Mouse (Mus musculus) lung, postnatal 36 days (tissue): ENCODE results near the gene Utrn.

Source experiments
- DNase-seq: peaks from one replicate; pipeline ENCODE4 v3.0.0; 2022; ENCODE audit warnings: mixed read lengths

The Utrn gene

DNA sequence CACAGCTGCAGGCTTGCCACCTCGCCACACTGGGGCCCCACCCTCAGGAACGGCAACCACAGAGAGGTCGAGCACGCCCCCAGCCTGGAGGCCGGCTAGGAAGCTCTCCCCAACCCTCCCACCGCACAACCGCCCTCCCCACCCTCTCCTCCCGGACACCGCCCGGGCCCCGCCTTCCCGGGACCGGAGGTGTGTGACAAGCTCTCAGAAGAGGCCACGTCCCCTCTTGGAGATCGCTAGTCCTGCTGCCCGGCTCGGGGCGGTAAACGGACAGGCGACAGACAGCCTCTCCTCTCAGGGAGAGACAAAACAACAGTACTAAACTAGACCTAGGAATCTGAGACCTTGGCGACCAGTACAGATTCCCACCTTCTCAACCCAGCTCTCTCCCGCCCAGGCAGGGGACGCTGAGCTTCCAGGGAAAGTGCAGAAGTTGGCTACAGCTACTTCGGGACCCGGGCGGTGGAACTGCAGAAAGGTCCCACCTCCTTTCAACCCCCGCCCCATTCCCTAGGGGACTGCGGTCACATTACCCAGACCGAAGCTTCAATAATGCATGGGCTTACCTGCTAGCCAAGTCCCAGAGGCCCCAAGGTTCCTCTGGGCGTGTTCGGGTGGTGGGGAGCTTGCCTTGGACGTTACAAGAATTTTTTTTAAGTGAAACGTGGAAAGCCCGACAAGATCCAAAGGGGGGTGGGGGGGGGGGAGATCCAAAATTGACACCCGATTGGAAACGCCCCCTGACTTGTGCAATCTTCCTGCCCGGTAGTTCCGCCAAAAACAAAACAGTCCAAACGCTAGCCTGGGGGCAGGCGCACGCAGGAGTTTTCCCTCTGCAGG is 756 bp downstream of the Utrn start:
- peak; percentile 87 for DNase-seq

DNA sequence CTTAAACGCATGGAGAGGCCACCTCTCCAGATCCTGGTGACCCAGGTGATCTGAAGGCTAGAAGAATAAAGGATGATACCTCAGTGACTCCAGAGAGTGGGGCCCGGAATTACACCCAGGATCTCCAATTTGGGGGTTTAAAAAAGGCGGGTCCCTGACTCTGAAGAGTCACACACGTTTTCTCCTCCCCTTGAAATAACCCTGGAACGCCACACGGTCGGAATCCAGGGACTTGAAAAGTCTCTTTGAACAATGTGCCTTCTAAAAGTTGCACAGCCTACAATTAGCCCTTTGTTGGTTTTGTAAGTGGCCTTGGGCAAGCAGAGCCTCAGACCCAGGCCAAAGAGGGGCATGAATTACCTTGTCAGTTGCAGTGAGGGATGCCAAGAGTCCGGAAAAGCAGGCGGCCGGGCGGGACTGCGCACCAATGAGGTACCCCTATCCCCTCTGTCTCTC is 1.4 kb downstream of the Utrn start:
- no peak for DNase-seq

DNA sequence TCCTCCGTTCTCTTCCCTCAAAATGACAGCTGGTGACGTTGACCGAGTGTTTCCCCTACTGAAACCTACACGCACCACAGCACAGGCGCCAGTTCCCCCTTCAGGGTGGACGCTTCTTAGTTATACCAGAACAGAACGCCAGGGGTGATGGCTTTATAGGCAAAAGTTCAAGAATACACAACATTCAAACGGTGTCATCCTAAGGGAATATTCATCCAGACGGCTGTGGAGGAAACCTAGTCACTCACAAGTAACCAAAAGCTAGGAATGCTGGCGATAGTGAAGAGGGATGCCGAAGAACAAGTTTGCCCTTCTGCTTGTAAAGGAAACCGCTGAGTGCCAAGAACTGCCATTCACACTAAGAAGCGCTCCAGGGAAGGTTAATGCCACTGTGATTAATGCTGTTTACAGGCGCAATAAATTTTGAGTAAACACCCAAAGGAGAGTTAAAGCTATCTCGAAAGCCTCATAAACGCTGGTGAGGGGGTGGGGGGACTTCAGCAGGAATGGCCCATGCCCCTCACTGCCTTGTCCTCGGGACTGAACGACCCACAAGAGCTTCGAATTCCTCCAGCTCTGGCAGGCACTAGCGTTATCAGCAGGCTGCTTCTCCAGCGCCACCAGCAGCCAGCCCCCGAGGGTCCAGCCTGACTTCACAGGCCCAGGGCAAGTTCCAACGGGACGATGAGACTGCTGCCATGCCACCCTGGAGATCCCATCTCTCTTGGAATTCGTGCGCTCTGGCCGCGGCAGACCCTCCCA is 2.0 kb downstream of the Utrn start:
- peak; percentile 58 for DNase-seq

DNA sequence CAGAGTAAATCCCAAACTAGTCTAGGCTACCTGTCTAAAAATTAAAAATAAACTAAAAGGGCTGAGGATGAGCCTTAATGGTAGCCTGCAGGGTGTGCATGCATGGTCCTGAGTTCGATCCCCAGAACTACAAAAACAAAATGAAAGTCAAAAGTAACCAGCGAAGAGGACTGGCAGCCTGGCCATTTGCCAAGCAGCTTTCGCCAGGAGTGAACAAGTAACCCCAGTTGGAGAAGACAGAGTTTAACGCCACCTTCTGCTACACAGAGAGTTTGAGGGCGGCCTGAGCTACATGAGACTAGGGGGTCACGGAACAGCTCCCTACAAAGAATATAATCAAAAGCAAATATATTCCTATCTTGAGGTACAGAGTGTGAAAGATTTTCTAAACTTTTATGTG is 4.0 kb downstream of the Utrn start:
- DNase-seq, result peak; percentile 41

DNA sequence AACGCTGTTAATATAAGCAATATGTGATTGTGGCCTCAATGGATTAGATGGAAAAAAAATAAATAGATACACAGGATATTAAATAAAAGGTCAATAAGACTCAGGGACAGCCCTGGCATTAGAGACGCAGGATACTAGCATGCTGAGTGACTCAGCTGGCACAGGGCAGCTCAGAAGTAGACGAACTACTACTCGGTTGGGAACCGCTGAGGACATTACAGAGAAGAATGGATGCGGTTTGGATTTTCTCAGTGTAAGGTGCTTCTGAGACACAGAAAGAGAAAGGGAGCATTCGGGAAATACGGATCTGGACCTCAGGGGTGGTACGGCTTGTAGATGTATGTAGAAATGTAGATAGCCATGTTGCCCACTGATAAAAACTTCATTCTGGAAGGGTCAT is 5.6 kb downstream of the Utrn start:
- no peak for DNase-seq

DNA sequence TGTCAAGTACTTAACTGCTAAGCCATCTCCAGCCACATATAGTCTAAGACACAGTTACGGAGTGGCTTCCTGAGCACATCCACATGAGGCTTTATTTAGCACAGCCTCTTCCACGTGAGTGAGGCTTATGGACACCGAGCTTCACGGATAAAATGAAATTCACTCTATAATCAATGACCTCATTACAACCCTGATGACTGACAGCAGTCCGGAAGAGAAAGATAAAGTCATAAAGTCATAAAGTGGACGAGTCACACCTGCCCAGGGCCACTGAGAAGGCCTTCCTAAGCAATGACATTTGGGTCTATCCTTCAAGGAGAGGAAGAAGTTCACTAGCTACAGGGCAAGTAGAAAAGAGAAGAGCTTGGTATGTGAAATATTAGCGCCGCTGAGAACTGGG is 7.1 kb downstream of the Utrn start:
- no peak for DNase-seq

DNA sequence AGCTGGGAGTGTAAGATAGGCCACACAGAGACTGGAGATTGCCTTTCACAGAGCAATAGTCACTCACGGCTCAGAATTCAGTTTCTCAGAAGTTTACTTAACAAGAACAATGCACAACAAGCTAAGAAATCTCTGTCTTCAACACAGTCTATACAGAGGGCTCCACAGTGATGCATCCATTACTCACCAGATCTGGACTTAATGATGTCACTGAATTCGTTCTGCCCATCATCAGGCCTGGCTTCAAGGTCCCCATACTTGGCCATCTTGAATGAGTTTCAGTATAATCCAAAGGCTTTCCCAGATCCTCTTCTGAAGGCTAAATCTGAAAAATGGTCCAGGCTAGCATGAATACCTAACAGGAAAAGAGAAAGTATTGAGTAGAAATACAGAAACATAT is 7.8 kb downstream of the Utrn start:
- DNase-seq, result no peak

DNA sequence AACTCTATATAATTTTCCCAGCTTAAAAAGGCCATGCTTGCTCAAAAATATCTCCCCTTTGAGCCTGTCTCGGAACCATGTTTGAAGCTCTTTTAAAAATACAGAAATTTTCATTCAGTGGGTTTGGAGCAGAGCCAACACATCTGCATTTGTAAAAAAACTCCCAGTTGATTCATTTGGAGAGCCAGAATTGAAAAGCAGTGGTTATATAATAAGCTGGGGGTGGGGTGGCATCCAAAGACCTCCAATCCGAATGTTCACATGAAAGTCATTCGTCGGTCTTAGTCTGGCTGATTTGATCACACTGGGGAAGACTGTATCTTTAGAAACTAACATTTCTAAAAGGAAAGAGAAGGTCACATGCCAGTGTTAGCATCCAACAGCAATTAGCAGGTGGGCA is 8.4 kb downstream of the Utrn start:
- DNase-seq, result no peak

DNA sequence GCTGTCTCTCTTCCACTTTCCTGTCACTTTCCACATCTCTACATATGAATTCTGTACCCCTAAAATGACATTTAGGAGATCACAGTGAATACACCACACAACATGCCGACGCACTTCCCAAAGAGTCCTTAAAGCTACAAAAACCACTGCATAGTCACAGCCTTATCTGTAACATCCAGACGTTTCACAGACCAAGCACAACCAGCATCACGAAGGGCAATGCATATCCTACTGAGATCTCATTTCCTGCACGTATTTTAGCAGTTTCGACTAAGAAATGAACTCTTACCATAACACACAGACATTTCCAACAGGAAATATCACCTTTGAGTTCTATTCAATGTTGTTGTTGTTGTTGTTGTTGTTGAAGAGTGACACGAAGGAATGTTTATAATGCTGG is 8.8 kb downstream of the Utrn start:
- no peak for DNase-seq

DNA sequence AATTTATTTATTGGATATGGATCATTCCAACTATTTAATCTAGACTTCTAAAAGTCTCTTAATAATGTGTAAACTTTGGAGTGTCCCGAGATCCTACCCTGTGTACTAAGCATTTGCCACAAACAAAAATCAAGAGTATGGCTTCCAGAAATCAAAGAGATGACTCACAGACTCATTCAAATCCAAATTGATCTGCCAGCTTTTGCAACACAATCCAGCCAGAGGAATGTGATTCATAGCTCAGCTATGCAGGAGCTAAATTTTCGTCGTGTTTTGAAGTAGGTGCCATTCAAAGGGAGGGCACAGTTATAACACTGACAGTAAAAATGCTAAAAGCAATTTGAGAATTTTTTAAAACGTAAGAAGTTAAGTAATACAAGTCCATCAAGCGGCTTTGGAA is 11.1 kb downstream of the Utrn start:
- peak; percentile 46 for DNase-seq

DNA sequence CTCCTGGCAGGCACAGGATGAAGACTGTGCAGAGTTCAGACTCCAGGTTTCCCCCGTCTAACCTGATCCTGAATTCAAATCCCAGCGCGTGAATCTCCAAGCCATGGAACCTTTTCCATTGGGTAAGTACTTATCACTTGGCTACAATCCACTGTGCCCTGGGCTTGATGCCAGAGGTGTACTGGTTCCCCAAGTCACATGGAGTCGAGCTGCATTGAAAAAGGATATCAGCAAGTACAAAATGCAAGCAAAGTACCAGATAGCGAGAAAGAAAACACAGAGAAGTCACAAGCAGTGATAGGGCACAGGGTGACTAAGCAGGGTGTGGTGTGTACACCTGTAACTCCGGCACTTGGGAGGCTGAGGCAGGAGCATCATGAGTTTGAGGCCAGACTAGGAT is 14.9 kb downstream of the Utrn start:
- DNase-seq, result peak; percentile 81

DNA sequence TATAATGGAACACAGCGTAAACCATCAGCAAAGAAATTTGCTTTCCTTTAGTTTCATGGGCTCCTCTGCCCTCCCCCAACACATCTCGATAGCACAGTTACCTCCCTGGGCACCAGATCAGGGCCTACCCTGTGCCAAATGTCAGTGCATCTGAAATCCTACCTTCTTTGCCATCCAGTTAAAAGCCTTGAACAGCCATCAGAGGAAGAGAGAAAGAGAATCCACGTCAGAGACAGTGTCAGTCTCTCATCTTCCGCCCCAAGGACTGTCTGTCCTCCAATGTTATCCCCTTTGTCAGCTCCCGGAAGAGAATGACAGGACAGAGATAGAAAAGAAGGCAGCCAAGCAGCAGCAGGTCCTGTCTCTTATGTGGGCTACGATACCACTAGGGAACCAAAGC is 15.4 kb downstream of the Utrn start:
- DNase-seq, result no peak

DNA sequence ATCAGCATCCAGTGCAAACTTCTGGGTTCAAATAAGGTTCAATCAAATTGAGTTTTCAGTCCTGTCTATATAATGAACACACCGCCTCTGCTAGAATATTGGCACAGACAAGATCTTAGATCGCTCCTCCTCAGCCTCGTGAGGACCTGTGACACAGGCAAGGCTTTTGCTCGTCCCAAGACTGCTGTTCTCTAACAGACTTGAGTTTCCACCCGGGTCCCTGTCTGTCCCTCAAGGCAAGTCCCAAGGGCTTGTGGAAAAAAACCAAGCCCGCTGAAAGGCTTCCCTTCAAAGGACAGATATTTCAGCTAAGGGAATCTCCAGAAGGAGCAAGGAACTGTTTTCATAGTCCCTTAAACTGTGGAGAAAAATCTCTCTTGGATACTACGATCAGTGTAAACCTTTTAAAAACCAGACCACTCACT is 16.0 kb downstream of the Utrn start:
- no peak for DNase-seq

DNA sequence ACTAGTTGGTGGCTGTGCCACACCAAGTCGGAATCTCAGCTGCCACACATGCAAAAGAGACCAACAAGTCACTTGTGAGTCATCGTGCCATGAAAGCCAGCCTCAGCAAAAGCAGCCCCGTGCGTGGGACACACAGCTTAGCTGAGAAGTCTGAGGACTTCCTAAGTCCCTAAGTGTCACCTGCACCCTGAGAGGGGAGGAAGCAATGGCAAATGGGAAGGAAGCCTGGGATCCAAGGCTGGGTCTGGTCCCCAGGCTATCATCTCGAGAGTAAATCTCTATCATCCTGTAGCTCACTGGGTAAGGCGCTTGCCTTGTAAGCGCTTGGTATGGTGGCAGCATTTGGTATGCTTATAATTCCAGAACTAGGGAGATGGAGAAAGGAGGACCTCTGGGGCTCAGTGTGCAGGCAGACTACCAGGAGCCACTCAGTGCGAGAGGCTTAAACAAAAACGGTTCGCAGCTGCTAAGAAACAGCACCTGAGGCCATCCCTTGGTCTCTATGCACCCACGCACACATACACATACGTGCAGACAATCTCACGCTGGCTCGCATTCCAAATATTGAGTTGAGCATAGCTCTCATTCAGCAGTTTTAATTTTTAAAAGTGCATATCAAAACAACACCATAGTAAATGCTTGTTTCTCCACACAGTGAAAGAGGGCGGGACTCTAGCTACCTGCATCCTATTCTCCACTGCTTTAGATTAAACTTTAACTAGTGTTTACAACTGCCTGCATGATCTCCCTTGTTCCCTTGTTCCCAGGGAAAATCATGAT is 16.6 kb downstream of the Utrn start:
- no peak for DNase-seq

DNA sequence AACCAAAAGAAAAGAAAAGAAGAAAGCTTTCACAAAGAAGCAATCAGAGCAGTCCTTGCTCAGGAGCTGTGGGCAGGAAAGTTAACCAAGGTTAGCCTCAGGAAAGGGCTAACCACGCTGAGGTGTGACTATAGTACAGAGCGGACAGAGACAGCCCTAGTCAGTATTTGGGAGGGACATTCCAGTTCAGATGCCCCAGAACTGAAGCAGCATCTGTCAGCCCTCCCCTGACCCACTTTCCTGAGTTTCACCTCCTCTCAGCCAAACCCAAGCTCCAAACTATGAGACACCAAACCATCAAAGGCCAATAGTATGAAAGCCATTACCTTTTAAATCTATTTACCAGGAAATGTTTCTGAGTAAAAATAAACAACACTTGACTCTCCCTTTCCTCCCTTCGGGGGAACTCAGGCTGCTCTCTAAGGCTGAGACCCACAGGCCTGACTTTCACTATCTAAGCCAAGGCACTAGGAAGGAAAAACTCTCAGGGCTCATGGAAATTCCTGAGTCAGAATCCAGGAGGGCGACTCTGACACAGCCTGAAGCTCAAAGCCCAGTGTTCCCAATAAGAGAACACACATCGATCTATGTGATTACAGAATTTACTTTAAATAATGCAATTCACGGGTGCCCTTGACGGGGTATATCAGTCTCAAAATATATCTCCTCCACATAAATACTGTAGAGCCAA is 18.2 kb downstream of the Utrn start:
- DNase-seq, result no peak

DNA sequence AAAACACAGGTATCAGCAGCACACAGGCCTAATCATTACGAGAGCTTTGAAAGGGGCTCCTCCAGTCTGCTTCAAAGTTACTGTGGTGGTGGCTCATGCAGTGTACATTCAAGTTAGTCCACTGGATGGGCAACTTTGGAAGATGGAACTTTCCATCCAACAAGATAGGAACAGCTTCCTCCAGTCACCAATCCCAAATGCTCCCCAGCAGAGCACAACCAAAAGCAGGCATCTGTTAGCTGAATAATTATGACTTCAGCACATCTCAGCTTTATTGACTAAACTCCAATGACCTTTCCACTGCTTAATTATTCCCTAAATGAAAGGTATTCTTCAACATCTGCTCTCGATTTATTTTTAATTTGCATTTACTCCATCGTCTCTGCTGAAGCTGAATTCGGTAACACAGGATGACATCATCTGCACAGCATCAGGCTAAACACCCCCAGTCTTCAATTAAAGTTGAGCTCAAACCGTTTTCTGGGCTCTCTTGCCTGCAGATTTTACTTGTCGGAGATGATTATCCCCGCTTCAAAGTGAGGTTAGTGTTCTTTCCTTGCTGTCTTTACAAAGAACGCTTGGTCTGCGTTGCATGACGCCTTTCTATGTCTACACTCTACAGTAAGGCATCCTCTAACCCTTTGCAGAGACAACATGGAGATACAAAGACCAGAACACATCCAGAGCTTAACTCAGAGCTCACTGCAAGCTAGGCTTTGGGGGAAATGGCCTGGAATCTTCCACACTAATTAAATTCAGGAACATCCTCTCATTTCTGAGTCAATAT is 20.6 kb downstream of the Utrn start:
- DNase-seq, result no peak

DNA sequence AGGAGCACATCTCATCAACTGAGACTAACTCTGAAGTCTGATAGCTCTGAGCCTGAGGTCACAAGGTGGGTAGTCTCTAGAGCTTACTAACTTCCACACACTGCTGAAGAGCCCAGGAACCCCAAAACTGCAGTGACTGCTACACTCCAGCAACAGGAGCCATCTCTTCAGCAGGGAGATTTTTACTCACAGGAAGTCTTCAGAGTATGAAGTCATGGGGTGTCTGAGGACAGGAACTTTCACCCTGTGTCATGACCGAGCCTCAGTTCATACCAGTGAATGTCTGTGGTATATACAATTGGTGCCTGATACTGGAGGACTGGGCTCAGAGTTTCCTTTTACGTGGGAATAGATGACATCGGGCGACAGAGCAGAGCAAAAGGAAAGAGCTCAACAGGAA is 26.6 kb downstream of the Utrn start:
- no peak for DNase-seq

DNA sequence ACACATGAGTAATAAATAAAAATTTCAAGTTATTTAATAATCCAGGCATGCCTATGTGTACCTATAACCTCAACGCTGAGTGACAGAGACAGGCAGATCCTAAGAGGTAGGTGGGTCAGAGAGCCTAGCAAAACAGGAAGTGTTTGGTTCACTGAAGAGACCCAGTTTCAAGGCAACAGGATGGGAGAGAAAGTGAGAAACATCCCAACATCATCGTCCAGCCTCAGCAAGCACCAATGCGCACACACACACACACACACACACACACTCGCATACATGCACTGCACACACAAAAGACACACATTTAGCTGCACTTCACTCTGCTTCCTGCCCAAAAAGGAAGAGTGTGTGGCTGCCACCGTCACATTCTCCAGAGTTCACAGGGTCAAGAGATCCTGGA is 27.7 kb downstream of the Utrn start:
- DNase-seq, result no peak

DNA sequence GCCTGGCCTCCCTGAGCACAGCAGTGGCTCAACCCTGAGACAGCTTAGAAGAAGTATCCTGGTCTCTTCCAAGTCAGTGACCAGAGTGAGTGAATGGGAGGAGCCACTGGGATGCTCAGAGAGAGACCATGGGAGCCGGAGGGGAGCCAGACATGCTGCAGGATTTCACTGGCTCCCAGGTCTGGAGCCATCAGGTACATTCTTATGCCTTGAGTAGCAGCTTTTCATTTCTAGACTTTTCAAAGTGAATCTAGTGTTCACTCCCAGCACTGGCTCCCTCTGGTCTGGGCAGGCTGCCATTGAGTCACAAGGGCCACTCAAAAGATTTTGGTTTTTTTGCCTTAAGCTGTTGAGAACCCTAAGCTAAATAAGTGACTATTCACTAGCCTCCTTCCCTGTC is 31.5 kb downstream of the Utrn start:
- peak; percentile 84 for DNase-seq

DNA sequence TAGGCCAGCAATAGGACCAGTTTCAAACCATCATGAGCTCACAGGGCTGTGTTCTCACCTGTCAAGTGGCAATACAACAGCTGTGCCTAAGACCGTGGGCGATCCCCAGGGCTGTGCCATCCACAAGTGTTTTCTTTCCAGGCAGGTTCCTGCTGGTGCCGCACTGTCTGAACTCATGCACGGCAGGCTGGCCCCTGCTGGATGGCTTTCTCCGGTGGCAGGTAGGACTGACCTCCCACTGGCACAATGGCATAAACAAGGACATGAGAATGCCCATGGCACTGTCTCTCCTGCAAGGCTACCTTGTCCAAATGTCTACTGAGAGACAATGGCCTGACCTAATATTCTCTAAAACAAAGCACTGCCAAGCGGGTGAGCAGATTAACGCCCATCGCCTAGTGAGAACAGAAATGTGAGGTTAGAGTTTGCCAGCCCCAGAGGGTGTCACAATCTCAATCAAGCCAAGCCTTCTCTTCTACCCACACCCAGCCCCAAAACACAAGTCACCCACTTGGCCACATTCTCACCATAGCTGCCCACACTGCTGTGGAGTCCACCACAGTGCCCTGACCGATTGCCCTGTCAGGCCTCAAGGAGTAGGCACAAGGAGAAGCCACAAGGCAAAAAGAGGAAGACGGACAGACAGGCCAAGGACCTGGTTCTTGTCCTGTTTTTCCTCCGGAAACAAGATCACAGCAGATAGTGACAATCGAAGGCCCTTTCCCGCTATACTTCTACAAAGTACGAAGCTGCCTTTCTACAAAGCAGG is 32.9 kb downstream of the Utrn start:
- DNase-seq, result peak; percentile 48

DNA sequence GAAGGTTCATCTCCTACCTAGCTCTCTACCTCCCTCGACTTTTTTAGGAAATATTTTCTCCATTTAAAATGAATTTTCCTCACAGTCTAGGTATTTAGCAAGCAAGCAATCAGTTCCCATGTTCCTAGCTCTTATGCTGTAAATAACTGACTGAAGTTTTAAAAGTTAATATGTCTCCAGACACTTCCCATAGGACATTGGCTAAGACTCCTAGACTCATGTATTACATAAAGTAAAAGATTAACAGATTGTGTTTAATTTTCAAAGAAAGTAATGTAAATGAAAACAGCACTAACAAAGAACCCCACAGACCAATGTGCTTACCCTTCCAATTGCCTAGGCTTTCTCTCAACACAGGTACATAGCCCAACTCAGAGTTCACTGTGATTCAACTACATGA is 35.0 kb downstream of the Utrn start:
- no peak for DNase-seq
